Mouse (Mus musculus) kidney, embryonic 14.5 days (tissue): Measurements from ENCODE around the gene Exoc3l. TPM values are rescaled to one million over a fixed set of nuclear protein-coding genes. Genes with fewer than 3 reads are reported as not detected.

Experiments used
- ATAC-seq: fragments of 200-750 bp; cut with Nextera tagmentation; 2 replicates; pipeline ENCODE4 v1.8.0; 2017; ENCODE audit warnings: moderate number of reproducible peaks, mild to moderate bottlenecking, moderate TSS enrichment, moderate library complexity; ENCODE audit not compliant: low FRiP score, low TSS enrichment
- H3K27ac ChIP-seq: fragments of 300-500 bp; sonication (generic); 2 replicates; pipeline ENCODE4 v1.5.1; 2014; ENCODE audit warnings: low read depth, mild to moderate bottlenecking, low read length, moderate library complexity, mixed read lengths
- H3K27me3 ChIP-seq: fragments of 300-500 bp; sonication (generic); 2 replicates; pipeline ENCODE4 v1.6.1; 2014; ENCODE audit warnings: mild to moderate bottlenecking, low read length; ENCODE audit not compliant: control insufficient read depth, insufficient read depth
- H3K36me3 ChIP-seq: fragments of 300-500 bp; sonication (generic); 2 replicates; pipeline ENCODE4 v1.6.1; 2014; ENCODE audit warnings: low read length, mixed read lengths; ENCODE audit not compliant: control insufficient read depth, insufficient read depth
- H3K4me1 ChIP-seq: fragments of 300-500 bp; sonication (generic); 2 replicates; pipeline ENCODE4 v1.6.1; 2014; ENCODE audit warnings: low read length, mixed read lengths; ENCODE audit not compliant: control insufficient read depth, insufficient read depth
- H3K4me2 ChIP-seq: fragments of 300-500 bp; sonication (generic); replicated peaks from 2 replicates; pipeline ENCODE4 v1.6.1; 2014; ENCODE audit warnings: low read depth, mild to moderate bottlenecking, low read length
- H3K4me3 ChIP-seq: fragments of 300-500 bp; sonication (generic); 2 replicates; pipeline ENCODE4 v1.5.1; 2014; ENCODE audit warnings: mild to moderate bottlenecking, low read length
- H3K9ac ChIP-seq: fragments of 300-500 bp; sonication (generic); 2 replicates; pipeline ENCODE4 v1.6.1; 2014; ENCODE audit warnings: low read depth, mild to moderate bottlenecking, low read length, moderate library complexity
- H3K9me3 ChIP-seq: fragments of 300-500 bp; sonication (generic); 2 replicates; pipeline ENCODE4 v1.6.1; 2016; ENCODE audit warnings: low read length; ENCODE audit not compliant: control insufficient read depth
- WGBS: fragments of 180-500 bp; shearing (Covaris S2); extraction: QIAGEN DNeasy Blood & Tissue Kit; methylation state at CpG from one replicate; pipeline ENCODE4 v1.1.7; 2014; 5-methylcytosine and 5-hydroxymethylcytosine counted together
- polyA plus RNA-seq: library from polyadenylated mRNA; unstranded; fragments of >200 nt; fragmentation: Nextera tagmentation; extraction: Ambion mirVana; gene quantifications from 2 replicates; pipeline ENCODE4 v1.2.1, GENCODE M21; 2014

Exoc3l gene
- 13.1 and 17.8 TPM in 2 replicates for polyA plus RNA-seq

DNA sequence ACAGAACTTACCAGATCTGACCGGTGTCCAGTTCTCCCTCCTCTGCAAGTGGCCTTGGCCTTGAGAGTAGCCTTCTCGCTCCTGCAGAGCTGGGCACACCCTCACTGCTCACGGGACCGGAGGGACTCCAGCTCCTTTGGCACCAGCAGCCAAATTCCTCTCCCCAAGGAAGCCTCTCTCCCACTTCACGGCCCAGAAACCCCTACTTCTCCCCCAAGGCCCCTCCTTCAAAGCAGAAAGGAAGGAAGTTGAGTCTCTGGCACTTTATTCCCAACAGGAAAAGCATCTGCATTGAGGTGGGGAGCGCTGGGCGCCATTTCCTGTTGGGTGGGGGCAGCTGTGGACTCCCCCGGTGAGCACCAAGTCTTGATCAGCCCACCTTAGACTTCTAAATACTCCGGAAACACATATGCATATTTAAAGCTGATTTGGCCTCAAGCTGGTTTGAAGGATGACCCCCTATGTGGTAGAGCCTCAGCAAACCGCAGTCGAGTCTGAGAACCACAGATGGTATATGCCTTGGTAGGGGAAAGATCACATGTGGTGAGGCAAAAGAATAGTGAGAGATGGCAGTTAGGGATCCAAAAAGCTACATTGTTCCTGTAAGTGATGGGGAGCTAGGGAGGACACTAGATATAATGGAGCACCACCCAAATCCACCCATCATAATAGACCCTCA is at the start of gene Exoc3l:
Gene Exoc3l, minus strand, starts transcription at position 207 of the 679 bp plus-strand sequence.
- peaks cover 13% of the 10 kb centered on the region for H3K4me1 ChIP-seq
- H3K27ac ChIP-seq: peak within 1 kb of the TSS; percentile 37; the same call in 1 of the 2 replicates
- H3K9ac ChIP-seq: no peak within 1 kb of the TSS
- H3K4me2 ChIP-seq: peak within 1 kb of the TSS; percentile 91
- no peaks in the 10 kb centered on the region for H3K27me3 ChIP-seq
- no peaks in the 10 kb centered on the region for H3K9me3 ChIP-seq
- no peak for ATAC-seq
- H3K36me3 ChIP-seq: peaks cover 22% of the 10 kb centered on the region
- WGBS: 58% methylated on average over 11 of the region's 11 CpGs
- H3K4me3 ChIP-seq: peak within 1 kb of the TSS; percentile 96

DNA sequence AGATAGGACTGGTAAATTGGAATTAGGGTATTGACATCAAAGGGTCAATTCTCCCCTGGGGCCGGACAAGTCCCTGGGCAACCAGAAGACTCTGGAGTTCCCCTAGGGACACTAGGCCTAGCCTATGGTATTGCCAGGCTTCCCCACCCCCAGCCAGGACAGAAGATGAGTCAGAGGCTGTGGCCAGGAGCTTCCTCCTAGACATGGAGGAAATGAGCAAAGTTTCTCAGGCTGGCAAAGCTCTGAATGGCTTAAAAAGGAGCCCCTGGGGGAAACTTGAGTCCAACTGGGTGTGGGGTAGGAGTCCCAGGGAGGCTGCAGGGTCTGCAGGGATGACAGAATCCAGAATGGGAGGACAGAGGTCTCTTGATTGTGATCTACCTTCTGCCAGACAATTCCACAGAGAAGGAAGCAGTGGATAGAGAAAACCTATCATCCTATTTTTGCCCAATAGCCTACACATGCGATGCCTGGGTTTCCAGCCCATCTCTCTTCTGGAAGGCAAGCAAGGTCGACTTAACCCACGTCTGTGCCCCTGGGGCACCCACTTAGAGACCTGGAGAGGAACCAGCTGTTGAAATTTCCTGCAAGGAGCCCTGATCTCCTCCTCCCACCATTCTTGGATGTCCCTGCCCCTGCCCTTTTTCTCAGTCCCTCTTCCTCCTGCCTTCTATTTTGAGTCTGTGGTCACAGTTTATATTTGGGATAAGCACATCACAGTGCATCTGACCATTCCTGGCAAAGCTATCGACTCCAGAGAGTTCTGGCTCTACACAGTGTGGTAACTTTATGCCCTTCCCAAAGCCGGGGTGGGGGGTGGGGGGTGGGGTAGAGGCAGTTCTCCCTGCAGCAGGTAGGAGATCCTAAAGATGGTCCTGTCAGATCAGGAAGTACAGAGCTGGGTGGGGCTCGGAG is 49.4 kb upstream of the Exoc3l start:
- H3K4me2 ChIP-seq: peak overlapping the region; percentile 92
- no peaks in the 10 kb centered on the region for H3K27me3 ChIP-seq
- no peaks in the 10 kb centered on the region for H3K36me3 ChIP-seq
- WGBS: 41% methylated on average over 7 of the region's 7 CpGs
- no peaks in the 10 kb centered on the region for H3K9me3 ChIP-seq
- peaks cover 37% of the 10 kb centered on the region for H3K4me1 ChIP-seq
- H3K27ac ChIP-seq: no peak overlapping the region; the same call in 1 of the 2 replicates
- peak overlapping the region; percentile 3; the same call in 1 of the 2 replicates for H3K4me3 ChIP-seq
- ATAC-seq: no peak
- H3K9ac ChIP-seq: no peak overlapping the region; the same call in 1 of the 2 replicates

DNA sequence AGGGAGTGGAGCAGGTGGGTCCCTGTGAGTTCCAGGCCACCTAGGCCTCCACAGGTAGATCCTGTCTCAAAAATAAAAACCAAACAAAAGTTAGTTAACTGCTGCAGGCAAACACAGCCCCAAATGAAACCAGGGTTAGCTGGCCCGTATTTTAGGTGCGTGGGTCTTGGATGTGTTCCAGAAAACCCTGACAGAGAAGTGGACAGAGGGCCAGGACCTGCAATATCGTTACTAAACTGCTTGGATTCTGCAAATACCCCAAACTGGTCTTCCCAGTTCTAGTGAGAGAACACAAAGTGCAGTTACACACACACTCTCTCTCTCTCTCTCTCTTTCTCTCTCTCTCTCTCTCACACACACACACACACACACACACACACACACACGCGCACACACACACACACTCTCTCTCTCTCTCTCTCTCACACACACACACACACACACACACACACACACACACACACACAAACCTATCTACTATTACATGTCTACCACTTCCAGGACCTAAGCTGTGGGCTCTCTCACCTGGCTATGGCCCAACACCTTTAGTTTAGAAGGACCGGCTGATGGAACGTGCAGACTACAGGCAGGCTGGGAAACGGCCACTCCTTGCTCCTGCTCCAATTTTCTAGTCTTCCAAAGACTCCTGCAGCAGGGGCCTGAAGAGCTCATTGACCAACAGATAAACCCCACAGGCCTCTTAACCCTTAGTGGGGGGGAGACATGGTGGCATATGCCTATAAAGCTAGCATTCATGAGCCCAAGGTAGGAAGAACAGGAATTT is 48.1 kb upstream of the Exoc3l start:
- no peaks in the 10 kb centered on the region for H3K36me3 ChIP-seq
- H3K4me3 ChIP-seq: no peak overlapping the region
- no peaks in the 10 kb centered on the region for H3K27me3 ChIP-seq
- WGBS: 70% methylated on average over 8 of the region's 8 CpGs
- H3K27ac ChIP-seq: no peak overlapping the region
- ATAC-seq: no peak
- no peak overlapping the region for H3K4me2 ChIP-seq
- peaks cover 37% of the 10 kb centered on the region for H3K4me1 ChIP-seq
- no peaks in the 10 kb centered on the region for H3K9me3 ChIP-seq
- no peak overlapping the region for H3K9ac ChIP-seq

DNA sequence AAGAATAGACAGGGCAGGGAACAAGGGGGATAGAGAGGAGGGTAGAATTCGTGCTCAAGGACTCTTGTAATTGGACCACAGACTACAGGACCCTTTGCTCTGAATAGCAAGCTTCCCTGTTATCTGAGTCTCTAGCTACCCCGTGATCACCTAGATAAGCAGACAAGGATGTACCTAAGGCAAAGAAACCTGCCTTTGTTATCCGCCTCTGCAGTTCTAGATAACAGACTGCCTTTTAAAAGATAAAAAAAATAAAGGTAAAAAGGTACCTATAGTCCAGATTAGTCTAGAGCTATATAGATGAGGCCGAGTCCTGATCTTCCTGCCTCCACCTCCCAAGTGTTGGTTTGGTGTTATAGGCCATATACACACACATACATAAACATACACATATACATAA is 46.9 kb upstream of the Exoc3l start:
- no peak overlapping the region for H3K4me3 ChIP-seq
- no peak for ATAC-seq
- no peak overlapping the region for H3K27ac ChIP-seq
- peaks cover 31% of the 10 kb centered on the region for H3K4me1 ChIP-seq
- H3K4me2 ChIP-seq: no peak overlapping the region
- H3K9me3 ChIP-seq: no peaks in the 10 kb centered on the region
- peaks cover 8% of the 10 kb centered on the region; the same call in 1 of the 2 replicates for H3K36me3 ChIP-seq
- no peak overlapping the region for H3K9ac ChIP-seq
- no peaks in the 10 kb centered on the region for H3K27me3 ChIP-seq
- 83% methylated on average over 4 of the region's 4 CpGs for WGBS

DNA sequence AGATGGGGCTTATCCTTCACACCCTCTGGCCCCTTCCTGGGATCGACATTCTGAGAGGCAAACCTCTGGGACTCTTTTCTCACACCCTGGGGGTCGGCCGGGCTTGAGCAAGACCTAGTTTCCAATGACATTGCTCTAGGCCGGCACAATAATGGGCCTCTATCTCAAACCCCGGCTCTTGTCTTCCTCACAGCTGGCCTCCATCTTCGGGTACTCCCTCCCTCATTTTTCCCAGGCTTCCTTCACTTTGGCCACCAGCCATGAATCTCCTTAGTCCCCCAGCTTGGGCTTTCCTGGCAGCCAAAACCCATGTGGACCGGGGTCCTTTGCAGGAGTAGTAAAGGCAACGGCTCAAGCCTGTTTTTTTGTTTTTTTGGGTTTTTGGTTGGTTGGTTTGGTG is 45.5 kb upstream of the Exoc3l start:
- Histone ChIP-seq H3K4me3 (no peak overlapping the region), H3K9me3 (no peaks in the 10 kb centered on the region), H3K36me3 (peaks cover 22% of the 10 kb centered on the region), H3K4me2 (no peak overlapping the region), H3K9ac (no peak overlapping the region), H3K27me3 (no peaks in the 10 kb centered on the region), H3K27ac (peak overlapping the region; percentile 55; the same call in 1 of the 2 replicates), H3K4me1 (peaks cover 27% of the 10 kb centered on the region)
- no peak for ATAC-seq
- 49% methylated on average over 8 of the region's 8 CpGs for WGBS

DNA sequence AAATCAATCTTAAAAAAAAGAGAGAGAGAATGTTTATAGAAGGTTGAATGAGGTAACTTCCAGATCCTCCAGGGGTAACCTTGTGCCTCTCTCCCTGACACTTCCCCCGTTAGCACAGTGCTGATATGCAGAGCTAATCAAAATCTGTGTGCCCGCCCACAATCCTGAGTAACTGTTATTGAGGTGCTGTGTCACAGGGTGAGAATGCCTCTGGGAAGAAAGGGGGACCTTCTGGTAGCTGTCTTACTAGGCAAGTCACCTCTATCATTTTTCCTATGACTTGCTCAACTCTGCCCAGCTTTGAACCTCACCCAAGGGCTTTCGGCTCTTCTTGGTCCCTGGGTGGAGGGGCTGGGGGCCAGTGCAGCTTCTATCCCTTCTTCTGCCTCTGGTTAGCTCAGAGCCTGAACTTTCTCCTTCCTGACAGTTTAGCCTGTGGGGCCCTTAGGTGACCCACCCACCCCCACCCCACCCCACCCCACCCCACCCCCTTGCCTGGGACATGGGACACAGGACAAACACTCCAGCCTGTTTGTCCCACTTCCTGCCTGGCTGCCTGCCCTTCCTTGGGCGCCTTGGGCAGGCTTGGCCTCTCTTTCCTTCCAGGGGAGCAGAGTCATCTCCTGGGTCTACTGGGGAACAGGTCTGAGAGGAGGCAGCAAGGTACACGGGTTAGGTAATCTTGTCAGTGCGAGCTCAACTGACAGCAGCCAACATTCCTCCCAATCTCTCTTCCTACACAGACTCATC is 44.2 kb upstream of the Exoc3l start:
- Histone ChIP-seq H3K4me1 (peaks cover 15% of the 10 kb centered on the region; the same call in 1 of the 2 replicates), H3K27ac (no peak overlapping the region), H3K4me2 (no peak overlapping the region), H3K9ac (no peak overlapping the region), H3K27me3 (no peaks in the 10 kb centered on the region), H3K9me3 (no peaks in the 10 kb centered on the region), H3K36me3 (peaks cover 35% of the 10 kb centered on the region), H3K4me3 (no peak overlapping the region)
- WGBS: 76% methylated on average over 6 of the region's 6 CpGs
- no peak; the same call in 1 of the 2 replicates for ATAC-seq

DNA sequence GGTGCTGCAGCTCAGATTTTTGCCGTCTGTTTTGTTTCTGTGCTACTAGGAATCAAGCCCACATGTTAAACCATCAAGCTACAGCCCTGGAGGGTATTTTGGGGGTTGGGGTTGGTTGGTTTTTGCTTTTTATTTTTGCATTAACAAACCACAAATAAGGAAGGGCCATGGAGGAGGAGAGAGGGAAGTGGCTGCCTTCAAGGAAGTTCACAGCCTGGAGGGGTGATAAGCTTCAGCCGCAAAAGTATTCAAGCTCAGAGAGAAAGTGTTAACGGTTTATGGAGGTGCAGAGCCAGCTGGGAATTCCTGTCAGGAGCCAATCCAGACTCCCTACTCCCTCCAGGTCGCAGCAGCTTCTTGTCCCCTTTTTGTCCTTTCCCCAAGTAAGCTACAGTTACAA is 43.1 kb upstream of the Exoc3l start:
- WGBS: 23% methylated on average over 4 of the region's 4 CpGs
- Histone ChIP-seq H3K9me3 (no peaks in the 10 kb centered on the region), H3K27ac (no peak overlapping the region), H3K4me2 (no peak overlapping the region), H3K36me3 (peaks cover 45% of the 10 kb centered on the region), H3K4me3 (no peak overlapping the region), H3K9ac (no peak overlapping the region), H3K27me3 (no peaks in the 10 kb centered on the region), H3K4me1 (peaks cover 10% of the 10 kb centered on the region; the same call in 1 of the 2 replicates)
- no peak for ATAC-seq
